Mouse (Mus musculus) CD4-positive helper T cell, adult 2 months (primary cell): ENCODE data around the gene Rgr.
"Not testable (repeated sequence)": the region's sequence is repeated elsewhere in the genome, so short reads cannot be mapped to it uniquely, and the experiment has no call there.

ENCODE experiments used
- DNase-seq: peaks from one replicate; pipeline ENCODE4 v3.0.0-alpha.2; 2012; ENCODE audit warnings: low read depth, missing footprints, low spot score

Gene Rgr

GRCm38 (mm10) chr14:37002852-37003251, 45.9 kb downstream of the Rgr start:
- DNase-seq, result no peak

GRCm38 (mm10) chr14:37000780-37001179, 48.0 kb downstream of the Rgr start:
- not testable (repeated sequence) for DNase-seq

- no peak for DNase-seq
Measured at GRCm38 (mm10) chr14:36989784-36990183, 59.0 kb downstream of the Rgr start.

- no peak for DNase-seq
Measured at GRCm38 (mm10) chr14:36985693-36986092, 63.1 kb downstream of the Rgr start.
